9 mouse cellular contexts compared by ENCODE assay signal in genomic region chr9:20746017-20746660, GRCm38 (mm10). TPM values are rescaled to one million over a fixed set of nuclear protein-coding genes. Genes with fewer than 3 reads are reported as not detected.
A peak's percentile ranks its signal among the peaks of the same experiment; 100 is the strongest.
DNase-seq lines count a peak whose midpoint lies in the region; ATAC-seq and TF ChIP-seq lines count a peak whose summit lies in the region.
"Had no signal": no experiment of that assay in that cellular context is flagged by ENCODE, and none has a peak within 500 bp of the region (broad histone marks: within the 10 kb centered on the region; RNA-seq: fewer than 3 reads in every experiment).

Gene Olfm2 (minus strand): TSS chr9:20746349.

- H3K27me3 ChIP-seq in heart, embryonic 13.5 days (replicated peaks), result peaks cover 84% of the 10 kb centered on the region
- peaks cover 75% of the 10 kb centered on the region for H3K27me3 ChIP-seq in forebrain, embryonic 10.5 days (ENCODE audit: poor library complexity, severe bottlenecking)
- peaks cover 29% of the 10 kb centered on the region for H3K27me3 ChIP-seq in neural tube, embryonic 11.5 days (ENCODE audit: control insufficient read depth, insufficient read depth, low read length)

- DNase-seq in heart, adult 8-10 months (ENCODE audit: low spot score), result no peak
- DNase-seq in ES-E14 (ENCODE audit: low read depth, low spot score), result no peak
- DNase-seq in forebrain, embryonic 10.5 days (ENCODE audit: extremely low spot score, low spot score), result peak; percentile 64
- DNase-seq in left cerebral cortex, postnatal 14 days (ENCODE audit: low spot score in 2 of 2), result no peak
- DNase-seq in neural tube, embryonic 11.5 days (ENCODE audit: low spot score), result peak; percentile 70

- under 1% methylated on average over 36 of the region's 50 CpGs for WGBS in heart, embryonic 13.5 days
- WGBS in forebrain, embryonic 10.5 days, result under 1% methylated on average over 49 of the region's 50 CpGs
- under 1% methylated on average over 31 of the region's 50 CpGs for WGBS in neural tube, embryonic 11.5 days

- H3K4me2 ChIP-seq in heart, embryonic 13.5 days, result peak within 1 kb of the TSS; percentile 77
- peak within 1 kb of the TSS; percentile 85 for H3K4me2 ChIP-seq in neural tube, embryonic 11.5 days (ENCODE audit: low read depth)

- in situ Hi-C loops in ES-E14 (cut with MboI; ENCODE audit: low sequenced_read_pairs in 2 of 2, unreplicated experiment in 2 of 2), result no loop called here

- no peak within 1 kb of the TSS for H3K27ac ChIP-seq in heart, embryonic 13.5 days (replicated peaks)
- H3K27ac ChIP-seq in ES-E14 (ENCODE audit: insufficient read depth, low read depth, low read length, poor library complexity, severe bottlenecking), result no peak within 1 kb of the TSS
- peak within 1 kb of the TSS; percentile 86 for H3K27ac ChIP-seq in forebrain, embryonic 10.5 days
- H3K27ac ChIP-seq in neural tube, embryonic 11.5 days (ENCODE audit: low read depth, low read length), result no peak within 1 kb of the TSS

- intact Hi-C loops in left cerebral cortex, postnatal 14 days (cut with DNase I), result no loop called here

- peak within 1 kb of the TSS; percentile 64 for H3K9ac ChIP-seq in heart, embryonic 13.5 days
- peak within 1 kb of the TSS; percentile 66 for H3K9ac ChIP-seq in ES-E14 (ENCODE audit: insufficient read depth, low read depth, low read length, poor library complexity, severe bottlenecking)
- peak within 1 kb of the TSS; percentile 60 for H3K9ac ChIP-seq in neural tube, embryonic 11.5 days (ENCODE audit: low read length)

- H3K36me3 ChIP-seq in heart, embryonic 13.5 days, result no peaks in the 10 kb centered on the region
- H3K36me3 ChIP-seq in ES-E14 (ENCODE audit: control insufficient read depth, insufficient read depth, low read length, poor library complexity, severe bottlenecking), result no peaks in the 10 kb centered on the region
- H3K36me3 ChIP-seq in forebrain, embryonic 10.5 days (replicated peaks), result no peaks in the 10 kb centered on the region
- H3K36me3 ChIP-seq in neural tube, embryonic 11.5 days (ENCODE audit: control insufficient read depth, insufficient read depth, low read length), result no peaks in the 10 kb centered on the region

- no peaks in the 10 kb centered on the region for H3K9me3 ChIP-seq in heart, embryonic 13.5 days
- H3K9me3 ChIP-seq in ES-E14 (ENCODE audit: control insufficient read depth, insufficient read depth, low read depth, low read length), result no peaks in the 10 kb centered on the region
- no peaks in the 10 kb centered on the region for H3K9me3 ChIP-seq in forebrain, embryonic 10.5 days
- H3K9me3 ChIP-seq in neural tube, embryonic 11.5 days (ENCODE audit: control insufficient read depth, low read length), result no peaks in the 10 kb centered on the region

- H3K4me3 ChIP-seq in heart, embryonic 13.5 days, result peak within 1 kb of the TSS; percentile 52
- peak within 1 kb of the TSS; percentile 68 to 74 for H3K4me3 ChIP-seq in ES-E14 (ENCODE audit: insufficient read depth in 1 of 2, low read depth in 1 of 2, low read length in 2 of 2, poor library complexity in 1 of 2, severe bottlenecking in 1 of 2)
- H3K4me3 ChIP-seq in forebrain, embryonic 10.5 days, result peak within 1 kb of the TSS; percentile 67
- H3K4me3 ChIP-seq in neural tube, embryonic 11.5 days (ENCODE audit: low read depth, low read length), result peak within 1 kb of the TSS; percentile 46

- peak; percentile 51; the same call in 1 of the 2 replicates for ATAC-seq in heart, embryonic 13.5 days (ENCODE audit: extremely low read depth, insufficient number of reproducible peaks, low FRiP score, low TSS enrichment)
- peak; percentile 67 for ATAC-seq in neural tube, embryonic 11.5 days (ENCODE audit: insufficient read depth, low FRiP score, low TSS enrichment)
- ATAC-seq in cerebellum, adult (ENCODE audit: insufficient number of reproducible peaks, low FRiP score, low TSS enrichment), result no peak
- ATAC-seq in megakaryocyte-erythroid progenitor cell, adult 5-6 weeks (replicated peaks; ENCODE audit: low FRiP score, low TSS enrichment, poor library complexity, severe bottlenecking), result no peak
- ATAC-seq: Patski had no signal

- peaks cover 8% of the 10 kb centered on the region for H3K4me1 ChIP-seq in heart, embryonic 13.5 days
- H3K4me1 ChIP-seq in ES-E14 (ENCODE audit: control insufficient read depth in 2 of 2, insufficient read depth in 2 of 2, low read length in 2 of 2, poor library complexity in 1 of 2), result peaks cover 7 to 28% of the 10 kb centered on the region in 2 experiments; a peak in 3 of 4 replicates
- H3K4me1 ChIP-seq in forebrain, embryonic 10.5 days, result peaks cover 45% of the 10 kb centered on the region
- peaks cover 3% of the 10 kb centered on the region for H3K4me1 ChIP-seq in neural tube, embryonic 11.5 days (ENCODE audit: control insufficient read depth, insufficient read depth, low read length)

TF ChIP-seq in ES-E14, 5 proteins besides CTCF, POLR2A, EP300 and RAD21:
- TF ChIP-seq MAFK (IDR thresholded peaks at IDR 0.05; ENCODE audit: insufficient read depth, low read depth, low read length) (no peak), ZC3H11A (IDR thresholded peaks at IDR 0.05; ENCODE audit: borderline replicate concordance, low read depth, low read length) (no peak), ZNF384 (IDR thresholded peaks at IDR 0.05; ENCODE audit: low read depth, low read length) (no peak), HCFC1 (IDR thresholded peaks at IDR 0.05; ENCODE audit: borderline replicate concordance, insufficient read depth, low read length) (no peak)
TF ChIP-seq in ES-E14: peak in this region for 0.

RNA-seq across cellular contexts. Expression of gene Olfm2, which starts in this region (rescaled TPM):
- polyA plus RNA-seq in heart, embryonic 13.5 days (2015; fragmentation: Nextera tagmentation; extraction: Ambion mirVana), result 0.70 and 0.79 TPM in 2 replicates
- under 1 TPM in 3 of 4 experiments, not detected in 1; 0.16 to 0.22 (median 0.22) TPM for total RNA-seq in heart, adult 8-10 months (2022)
- 2.2 and 2.9 TPM in 2 replicates for total RNA-seq in ES-E14 (2012; rRNA removed)
- polyA plus RNA-seq in forebrain, embryonic 10.5 days (2016; fragmentation: Nextera tagmentation; extraction: Ambion mirVana), result 10.4 and 14.0 TPM in 2 replicates
- total RNA-seq in left cerebral cortex, postnatal 14 days (2021), result 100 to 1,000 TPM; 205 to 210 TPM
- polyA plus RNA-seq in neural tube, embryonic 11.5 days (2014; fragmentation: Nextera tagmentation; extraction: Ambion mirVana), result 76.1 and 88.4 TPM in 2 replicates
- not detected in 2 replicates for total RNA-seq in megakaryocyte-erythroid progenitor cell, adult 5-6 weeks (2014; fragmentation: Nextera tagmentation)
- total RNA-seq in megakaryocyte-erythroid progenitor cell, adult 5-6 weeks (2017), result not detected in 2 replicates

Comparison
In these comparisons a context has a peak if more than half of its experiments do, and no peak if none do; other contexts are left out.
1. RNA of gene Olfm2 (total RNA-seq): 205 to 210 TPM in left cerebral cortex, postnatal 14 days; 2.2 to 2.9 TPM in ES-E14, 0.16 to 0.22 TPM in heart, adult 8-10 months and not detected in megakaryocyte-erythroid progenitor cell, adult 5-6 weeks; every median in the first group is over 10 times any median in the second.
2. Peak in ATAC-seq, H3K4me3 ChIP-seq, H3K9ac ChIP-seq and H3K4me2 ChIP-seq in heart, embryonic 13.5 days; RNA of the gene not detected or under 1 TPM.
3. DNase-seq: peak in forebrain, embryonic 10.5 days (single experiment) and neural tube, embryonic 11.5 days (single experiment); none in heart, adult 8-10 months (single experiment), ES-E14 (single experiment) and left cerebral cortex, postnatal 14 days (0 of 2).
4. Peak in every context shown above with its lines, with median percentiles within 50 percentile points of each other: H3K4me3 ChIP-seq and H3K9ac ChIP-seq.